Mouse (Mus musculus) E14TG2a.4 (cell line): ENCODE results near the gene Mettl24.

Experiments used
- CTCF ChIP-seq: conservative IDR thresholded peaks from 2 replicates; pipeline ENCODE4 v1.5.1; 2014; ENCODE audit warnings: low read length
- NANOG ChIP-seq: IDR thresholded peaks from 2 replicates; pipeline ENCODE4 v1.6.1; 2014; ENCODE audit warnings: borderline replicate concordance, low read length, mixed read lengths
- POU5F1 ChIP-seq: IDR thresholded peaks from 2 replicates; pipeline ENCODE4 v1.6.1; 2014; ENCODE audit warnings: low read length, borderline replicate concordance

- no peak for TF ChIP-seq CTCF
- no peak for TF ChIP-seq NANOG
- no peak for TF ChIP-seq POU5F1
These were observed 4.3 kb downstream of the Mettl24 start for GRCm38 (mm10) chr10:40687407-40687806.
